Mouse (Mus musculus) megakaryocyte-erythroid progenitor cell, adult 5-6 weeks (primary cell): Measurements from ENCODE around the gene Numb. TPM values are rescaled to one million over a fixed set of nuclear protein-coding genes. Genes with fewer than 3 reads are reported as not detected.
A peak's percentile ranks its signal among the peaks of the same experiment; 100 is the strongest.

Source experiments
- ATAC-seq: replicated peaks from 2 replicates; pipeline ENCODE4 v1.8.0; 2016; ENCODE audit warnings: mild to moderate bottlenecking, inconsistent platforms; ENCODE audit not compliant: severe bottlenecking, poor library complexity, low FRiP score, low TSS enrichment
- total RNA-seq, 2 experiments: library from RNA; stranded (forward) in 1 of 2; stranded (reverse) in 1 of 2; fragments of 200-1000, 215-1000 nt in 1 of 2; fragments of >200 nt in 1 of 2; fragmentation: Nextera tagmentation in 1 of 2; gene quantifications; 2 replicates each; pipeline ENCODE4 v1.2.3; 2014 to 2017

The Numb gene
- total RNA-seq, 2 experiments from 2014 or later: 8.8 to 24.8 TPM

GRCm38 (mm10) chr12:83792706-83793410 lies 128.9 kb downstream of the Numb start:
- ATAC-seq: no peak

- no peak for ATAC-seq
Observed at GRCm38 (mm10) chr12:83791737-83792136, 130.0 kb downstream of the Numb start.

GRCm38 (mm10) chr12:83790749-83791148 lies 131.0 kb downstream of the Numb start:
- ATAC-seq: no peak

- ATAC-seq: no peak
Observed at GRCm38 (mm10) chr12:83789781-83790140, 132.0 kb downstream of the Numb start.

- ATAC-seq: no peak
Observed at GRCm38 (mm10) chr12:83789051-83789780, 132.5 kb downstream of the Numb start.

- no peak for ATAC-seq
Observed at GRCm38 (mm10) chr12:83785305-83785704, 136.4 kb downstream of the Numb start.

GRCm38 (mm10) chr12:83782669-83783068 lies 139.1 kb downstream of the Numb start:
- ATAC-seq: no peak

GRCm38 (mm10) chr12:83781640-83782278 lies 140.0 kb downstream of the Numb start:
- no peak for ATAC-seq

GRCm38 (mm10) chr12:83781204-83781603 lies 140.5 kb downstream of the Numb start:
- ATAC-seq: no peak

- no peak for ATAC-seq
Observed at GRCm38 (mm10) chr12:83780181-83780580, 141.6 kb downstream of the Numb start.

- no peak for ATAC-seq
Observed at GRCm38 (mm10) chr12:83776766-83777165, 145.0 kb downstream of the Numb start.

GRCm38 (mm10) chr12:83775621-83776020 lies 146.1 kb downstream of the Numb start:
- ATAC-seq: no peak

- ATAC-seq: peak; percentile 48
Observed at GRCm38 (mm10) chr12:83770418-83771256, 151.1 kb downstream of the Numb start.

GRCm38 (mm10) chr12:83768235-83768899 lies 153.4 kb downstream of the Numb start:
- no peak for ATAC-seq

GRCm38 (mm10) chr12:83767833-83768232 lies 153.9 kb downstream of the Numb start:
- no peak for ATAC-seq

- no peak for ATAC-seq
Observed at GRCm38 (mm10) chr12:83765965-83766603, 155.7 kb downstream of the Numb start.

GRCm38 (mm10) chr12:83764519-83764918 lies 157.2 kb downstream of the Numb start:
- ATAC-seq: no peak

GRCm38 (mm10) chr12:83764044-83764365 lies 157.7 kb downstream of the Numb start:
- ATAC-seq: no peak; the same call in 1 of the 2 replicates
